Mouse (Mus musculus) stomach, embryonic 14.5 days (tissue): ENCODE data around the gene Lgals4. TPM values are rescaled to one million over a fixed set of nuclear protein-coding genes. Genes with fewer than 3 reads are reported as not detected.

Experiments used
- ATAC-seq: fragments of 200-750 bp; cut with Nextera tagmentation; 2 replicates; pipeline ENCODE4 v1.8.0; 2017; ENCODE audit warnings: low read depth, moderate TSS enrichment; ENCODE audit not compliant: insufficient number of reproducible peaks, insufficient read depth, low FRiP score
- H3K27ac ChIP-seq: fragments of 300-500 bp; sonication (generic); 2 replicates; pipeline ENCODE4 v1.5.1; 2014; ENCODE audit warnings: mild to moderate bottlenecking, low read length, moderate library complexity, mixed read lengths
- H3K27me3 ChIP-seq: fragments of 300-500 bp; sonication (generic); 2 replicates; pipeline ENCODE4 v1.6.1; 2014; ENCODE audit warnings: low read length, control low read depth, mixed read lengths; ENCODE audit not compliant: control insufficient read depth, insufficient read depth
- H3K36me3 ChIP-seq: fragments of 300-500 bp; sonication (generic); 2 replicates; pipeline ENCODE4 v1.6.1; 2014; ENCODE audit warnings: mild to moderate bottlenecking, control low read depth, low read length, moderate library complexity, mixed read lengths; ENCODE audit not compliant: control insufficient read depth, insufficient read depth
- H3K4me1 ChIP-seq: fragments of 300-500 bp; sonication (generic); 2 replicates; pipeline ENCODE4 v1.6.1; 2014; ENCODE audit warnings: low read length, control low read depth, mixed read lengths; ENCODE audit not compliant: control insufficient read depth, insufficient read depth
- H3K4me2 ChIP-seq: fragments of 300-500 bp; sonication (generic); replicated peaks from 2 replicates; pipeline ENCODE4 v1.6.1; 2014; ENCODE audit warnings: low read depth, low read length, control low read depth
- H3K4me3 ChIP-seq: fragments of 300-500 bp; sonication (generic); 2 replicates; pipeline ENCODE4 v1.5.1; 2014; ENCODE audit warnings: low read depth, low read length, control low read depth
- H3K9ac ChIP-seq: fragments of 300-500 bp; sonication (generic); replicated peaks from 2 replicates; pipeline ENCODE4 v1.6.1; 2014; ENCODE audit warnings: low read depth, mild to moderate bottlenecking, control low read depth, low read length, moderate library complexity, mixed read lengths
- H3K9me3 ChIP-seq: fragments of 300-500 bp; sonication (generic); 2 replicates; pipeline ENCODE4 v1.6.1; 2016; ENCODE audit warnings: low read depth, low read length, control low read depth; ENCODE audit not compliant: control insufficient read depth
- WGBS: fragments of 180-500 bp; shearing (Covaris S2); extraction: QIAGEN DNeasy Blood & Tissue Kit; methylation state at CpG from one replicate; pipeline ENCODE4 v1.1.7; 2014; 5-methylcytosine and 5-hydroxymethylcytosine counted together
- polyA plus RNA-seq: library from polyadenylated mRNA; unstranded; fragments of >200 nt; fragmentation: Nextera tagmentation; extraction: Ambion mirVana; gene quantifications from 2 replicates; pipeline ENCODE4 v1.2.1, GENCODE M21; 2014

Lgals4 gene
- polyA plus RNA-seq, 1 experiment from 2014 or later, result 127 TPM

DNA sequence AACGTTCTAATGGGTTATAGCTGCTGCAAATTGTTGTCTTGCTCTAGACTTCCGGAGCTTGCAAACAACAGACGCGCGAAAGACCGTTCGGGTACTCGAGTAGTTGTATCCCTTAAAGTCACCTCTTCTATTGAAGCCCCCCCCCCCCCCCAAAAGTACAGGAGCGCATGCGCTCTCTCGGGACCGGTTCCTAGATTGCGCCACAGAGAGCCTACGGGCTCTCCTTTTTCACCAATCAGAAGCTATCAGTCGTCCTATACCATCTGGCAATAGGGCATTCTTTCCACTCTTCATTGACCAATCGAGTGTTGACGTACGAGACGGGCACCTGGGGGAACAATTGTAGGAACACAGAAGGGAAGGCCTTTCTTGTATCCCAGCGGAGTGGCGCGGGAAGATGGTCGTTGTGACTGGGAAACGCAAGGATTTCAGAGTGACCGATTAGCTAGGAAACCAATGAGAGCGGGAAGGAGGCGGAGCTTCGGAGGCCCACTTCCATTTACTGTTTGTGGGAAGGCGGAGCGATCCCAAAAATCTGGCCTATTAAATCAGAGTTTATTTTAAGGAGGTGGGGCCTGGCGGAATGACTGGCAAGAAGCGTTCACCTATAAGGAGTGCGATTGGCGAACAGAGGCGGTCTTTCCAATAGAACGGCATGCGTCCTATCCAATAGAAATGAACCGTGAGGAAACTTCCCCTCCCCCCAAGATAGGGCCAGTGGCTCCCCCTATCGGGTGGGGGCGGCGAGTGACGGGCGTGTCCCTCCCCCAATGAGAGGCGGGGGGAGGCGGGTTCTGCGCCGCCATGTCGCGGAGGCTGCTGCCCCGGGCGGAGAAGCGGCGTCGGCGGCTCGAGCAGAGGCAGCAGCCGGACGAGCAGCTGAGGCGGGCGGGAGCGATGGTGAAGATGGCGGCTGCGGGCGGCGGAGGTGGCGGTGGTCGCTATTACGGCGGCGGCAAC lies 23.3 kb upstream of the Lgals4 start:
- under 1% methylated on average over 70 of the region's 70 CpGs for WGBS
- Histone ChIP-seq H3K4me3 (peak overlapping the region; percentile 73), H3K4me2 (peak overlapping the region; percentile 72), H3K27ac (peak overlapping the region; percentile 100), H3K4me1 (peaks cover 20% of the 10 kb centered on the region), H3K27me3 (no peaks in the 10 kb centered on the region), H3K9me3 (no peaks in the 10 kb centered on the region), H3K36me3 (peaks cover 34% of the 10 kb centered on the region), H3K9ac (peak overlapping the region; percentile 98)
- peak; percentile 91 for ATAC-seq

DNA sequence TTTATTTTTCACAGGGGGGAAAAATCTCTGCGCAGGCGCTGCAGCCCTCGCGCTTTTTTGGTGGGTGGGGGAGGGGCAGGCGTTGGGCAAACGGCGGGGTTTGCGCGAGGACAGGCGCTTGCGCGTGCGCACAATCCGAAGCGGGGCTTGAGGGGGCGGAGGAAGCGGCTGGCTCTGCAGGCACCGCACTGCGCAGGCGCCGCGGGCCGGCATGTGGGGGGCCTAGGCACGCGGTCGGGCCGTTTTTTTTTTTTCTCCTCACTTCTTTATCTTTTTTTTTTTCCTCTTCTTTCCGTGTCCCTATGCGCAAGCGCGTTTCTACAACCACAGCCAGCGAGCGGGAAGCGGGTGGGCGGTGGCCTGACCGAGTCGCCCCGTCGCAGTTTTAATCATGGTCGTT lies 22.4 kb upstream of the Lgals4 start:
- H3K27me3 ChIP-seq, result no peaks in the 10 kb centered on the region
- H3K9me3 ChIP-seq, result no peaks in the 10 kb centered on the region
- peaks cover 42% of the 10 kb centered on the region for H3K36me3 ChIP-seq
- H3K4me3 ChIP-seq, result peak overlapping the region; percentile 73
- H3K4me2 ChIP-seq, result peak overlapping the region; percentile 95
- peak; percentile 24; the same call in 1 of the 2 replicates for ATAC-seq
- WGBS, result 0% methylated on average over 40 of the region's 40 CpGs
- H3K27ac ChIP-seq, result peak overlapping the region; percentile 99
- H3K9ac ChIP-seq, result peak overlapping the region; percentile 98
- peaks cover 22% of the 10 kb centered on the region for H3K4me1 ChIP-seq

GRCm38 (mm10) chr7:28811640-28812275 lies 21.9 kb upstream of the Lgals4 start:
- H3K4me1 ChIP-seq, result peaks cover 22% of the 10 kb centered on the region
- peaks cover 47% of the 10 kb centered on the region for H3K36me3 ChIP-seq
- H3K27me3 ChIP-seq, result no peaks in the 10 kb centered on the region
- peak overlapping the region; percentile 98 for H3K9ac ChIP-seq
- no peak for ATAC-seq
- peak overlapping the region; percentile 73 for H3K4me3 ChIP-seq
- peak overlapping the region; percentile 95 for H3K4me2 ChIP-seq
- WGBS, result 7% methylated on average over 7 of the region's 7 CpGs
- H3K27ac ChIP-seq, result peak overlapping the region; percentile 27; the same call in 1 of the 2 replicates
- H3K9me3 ChIP-seq, result no peaks in the 10 kb centered on the region

- Histone ChIP-seq H3K36me3 (peaks cover 54% of the 10 kb centered on the region), H3K4me2 (peak overlapping the region; percentile 95), H3K4me3 (peak overlapping the region; percentile 73), H3K9ac (peak overlapping the region; percentile 98; the same call in 1 of the 2 replicates), H3K27ac (0 out of 2 replicates have a peak overlapping the region, but pooled peaks have one; percentile 7), H3K4me1 (peaks cover 27% of the 10 kb centered on the region), H3K27me3 (no peaks in the 10 kb centered on the region), H3K9me3 (no peaks in the 10 kb centered on the region)
- WGBS, result 58% methylated on average over 4 of the region's 4 CpGs
- ATAC-seq, result no peak
Observed at GRCm38 (mm10) chr7:28812436-28812835, 21.2 kb upstream of the Lgals4 start.

DNA sequence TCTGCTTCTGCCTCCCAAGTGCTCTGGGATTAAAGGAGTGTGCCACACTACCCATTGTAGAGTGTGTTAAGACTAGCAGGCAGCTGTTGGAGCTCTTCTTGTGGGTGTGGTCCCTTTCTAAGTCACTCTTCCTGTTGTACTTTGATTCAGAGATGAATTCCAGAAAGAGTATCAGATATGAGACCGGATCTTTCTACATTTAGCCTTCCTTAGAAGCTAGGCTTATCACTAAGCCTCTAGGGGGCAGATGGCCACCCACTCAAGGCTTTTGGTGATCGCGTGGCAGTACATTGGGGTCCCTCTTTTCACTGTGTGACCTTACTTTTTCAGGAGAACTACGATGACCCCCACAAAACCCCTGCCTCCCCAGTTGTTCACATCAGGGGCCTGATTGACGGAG lies 20.7 kb upstream of the Lgals4 start:
- peaks cover 25% of the 10 kb centered on the region for H3K4me1 ChIP-seq
- peak overlapping the region; percentile 73 for H3K4me3 ChIP-seq

DNA sequence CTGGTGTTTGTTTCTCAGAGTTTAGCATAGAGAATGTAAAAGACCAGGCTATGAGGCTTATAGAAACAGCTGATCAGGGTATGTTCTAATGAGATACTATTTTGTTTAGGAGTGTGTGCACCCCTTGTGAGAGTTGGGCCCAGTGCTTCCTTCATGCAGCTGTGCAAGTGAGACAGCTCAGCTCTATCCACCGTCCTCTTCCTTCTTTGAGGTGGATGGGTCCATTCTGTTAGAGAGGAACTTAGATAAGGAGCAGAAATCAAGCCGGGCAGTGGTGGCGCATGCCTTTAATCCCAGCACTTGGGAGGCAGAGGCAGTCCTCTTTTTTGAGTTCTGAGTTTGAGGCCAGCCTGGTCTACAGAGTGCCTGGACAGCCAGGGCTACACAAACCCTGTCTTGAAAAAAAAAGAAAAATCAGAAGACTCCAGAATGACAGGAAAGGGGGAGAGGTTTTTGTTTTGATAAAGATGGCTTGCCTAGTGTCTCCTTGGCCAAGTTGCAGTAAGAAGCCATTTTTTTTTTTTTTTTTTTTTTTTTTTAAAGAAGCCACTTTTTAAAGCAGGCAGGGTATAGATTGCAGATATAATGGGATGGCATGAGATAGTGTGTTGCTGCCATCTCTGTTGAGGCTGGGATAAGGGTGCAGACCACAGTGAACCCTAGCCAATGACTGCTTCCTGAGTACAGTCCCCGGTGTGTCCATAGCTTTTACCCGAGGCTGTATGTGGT lies 19.2 kb upstream of the Lgals4 start:
- no peak overlapping the region for H3K4me2 ChIP-seq
- H3K27ac ChIP-seq, result no peak overlapping the region
- peaks cover 71% of the 10 kb centered on the region for H3K36me3 ChIP-seq
- H3K9me3 ChIP-seq, result no peaks in the 10 kb centered on the region
- peaks cover 24% of the 10 kb centered on the region for H3K4me1 ChIP-seq
- no peaks in the 10 kb centered on the region for H3K27me3 ChIP-seq
- H3K9ac ChIP-seq, result no peak overlapping the region
- 74% methylated on average over 5 of the region's 5 CpGs for WGBS
- no peak for ATAC-seq
- no peak overlapping the region for H3K4me3 ChIP-seq

More for the DNA sequence above, 20.7 kb upstream of the Lgals4 start:
- ATAC-seq, result no peak
- H3K9ac ChIP-seq, result peak overlapping the region; percentile 98; the same call in 1 of the 2 replicates
- H3K27ac ChIP-seq, result peak overlapping the region; percentile 7; the same call in 1 of the 2 replicates
- peaks cover 59% of the 10 kb centered on the region for H3K36me3 ChIP-seq
- 70% methylated on average over 5 of the region's 5 CpGs for WGBS
- H3K27me3 ChIP-seq, result no peaks in the 10 kb centered on the region
- peak overlapping the region; percentile 95 for H3K4me2 ChIP-seq
- H3K9me3 ChIP-seq, result no peaks in the 10 kb centered on the region

DNA sequence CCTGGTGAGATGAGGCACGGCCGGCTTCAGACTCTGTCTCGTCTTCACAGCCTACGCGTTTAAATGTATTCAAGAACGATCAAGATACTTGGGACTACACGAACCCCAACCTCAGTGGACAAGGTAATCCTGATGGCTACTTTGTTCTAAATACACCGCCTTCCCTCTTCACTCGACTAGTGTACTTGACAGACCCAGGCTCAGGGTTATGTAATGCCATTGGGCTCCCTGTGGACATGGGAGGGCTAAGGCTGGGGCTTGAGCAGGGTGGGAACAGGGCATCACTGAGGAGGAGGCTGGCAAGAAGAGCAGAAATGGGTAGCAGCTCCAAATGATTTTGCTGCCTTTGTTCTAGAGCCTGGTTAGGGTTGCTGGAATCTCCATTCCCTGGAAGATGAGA lies 18.4 kb upstream of the Lgals4 start:
- H3K27ac ChIP-seq, result no peak overlapping the region
- no peak for ATAC-seq
- no peaks in the 10 kb centered on the region for H3K27me3 ChIP-seq
- no peak overlapping the region for H3K9ac ChIP-seq
- 85% methylated on average over 9 of the region's 9 CpGs for WGBS
- no peak overlapping the region for H3K4me3 ChIP-seq
- H3K9me3 ChIP-seq, result no peaks in the 10 kb centered on the region
- H3K4me1 ChIP-seq, result peaks cover 28% of the 10 kb centered on the region
- no peak overlapping the region for H3K4me2 ChIP-seq
- peaks cover 78% of the 10 kb centered on the region for H3K36me3 ChIP-seq

- WGBS, result 87% methylated on average over 9 of the region's 9 CpGs
- Histone ChIP-seq H3K27ac (no peak overlapping the region), H3K27me3 (no peaks in the 10 kb centered on the region), H3K36me3 (peaks cover 88% of the 10 kb centered on the region), H3K4me3 (no peak overlapping the region), H3K4me1 (peaks cover 28% of the 10 kb centered on the region), H3K9me3 (no peaks in the 10 kb centered on the region), H3K9ac (no peak overlapping the region), H3K4me2 (no peak overlapping the region)
- no peak for ATAC-seq
Observed at GRCm38 (mm10) chr7:28816201-28816600, 17.5 kb upstream of the Lgals4 start.
